Mouse (Mus musculus): ENCODE data around the gene Smarcc1. TPM values are rescaled to one million over a fixed set of nuclear protein-coding genes. Genes with fewer than 3 reads are reported as not detected.
"Not testable (repeated sequence)": the region's sequence is repeated elsewhere in the genome, so short reads cannot be mapped to it uniquely, and the experiment has no call there.

Smarcc1 gene
- 62.0 and 67.1 TPM in 2 replicates for total RNA-seq (2021)
- long read RNA-seq, full-length matches to known transcripts = 16 of 27 reads
- long read RNA-seq, partial matches to known transcripts = 5 of 27 reads
- long read RNA-seq, other reads (novel, unspliced or antisense) = 6 of 27 reads

DNA sequence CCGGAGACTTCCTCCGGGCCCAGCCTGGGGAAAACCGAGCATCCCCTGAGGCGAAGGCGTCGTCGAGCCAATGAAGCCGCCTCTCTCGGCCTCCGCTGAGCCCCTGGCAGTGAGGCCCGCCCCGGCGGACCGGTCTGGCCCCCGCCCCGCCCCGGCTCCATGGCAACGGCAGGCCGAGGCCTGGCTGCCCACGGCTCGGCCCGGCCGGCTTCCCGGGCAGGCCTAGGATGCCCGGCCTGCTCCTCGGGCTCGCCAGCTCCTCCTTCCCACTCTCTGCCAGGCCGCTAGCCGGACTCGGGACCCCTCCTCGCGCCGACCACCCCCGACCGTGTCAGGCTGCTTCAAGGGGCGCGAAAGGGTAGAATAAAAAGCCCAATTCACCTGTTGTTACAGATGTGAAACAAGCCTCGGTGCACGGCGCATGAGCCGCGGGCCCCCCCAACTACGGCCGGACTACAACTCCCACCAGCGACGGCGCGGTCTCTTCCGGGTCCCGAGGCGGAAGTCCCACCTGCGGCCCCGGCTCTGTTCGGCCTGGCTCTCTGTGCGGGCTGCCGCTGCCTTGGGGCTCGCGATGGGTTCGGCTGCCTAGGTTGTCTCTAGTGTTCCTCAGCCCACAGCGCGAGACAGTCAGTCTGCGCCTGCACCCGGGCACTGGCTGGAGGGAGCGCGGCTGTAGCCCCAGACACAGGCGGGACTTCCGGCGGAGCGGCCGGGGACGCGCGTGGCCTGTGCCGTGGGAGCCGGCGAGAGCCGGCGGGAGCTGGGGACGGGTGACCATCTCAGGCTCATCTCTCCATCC, at the start of gene Smarcc1:
Gene Smarcc1, plus strand, starts transcription at position 732 of the 802 bp plus-strand sequence.
- DNase-seq = peak; percentile 89

GRCm38 (mm10) chr9:110068745-110069144, 48.8 kb upstream of the Smarcc1 start:
- peak; percentile 41 for DNase-seq

GRCm38 (mm10) chr9:110070358-110070757, 47.1 kb upstream of the Smarcc1 start:
- peak; percentile 85 for DNase-seq

DNA sequence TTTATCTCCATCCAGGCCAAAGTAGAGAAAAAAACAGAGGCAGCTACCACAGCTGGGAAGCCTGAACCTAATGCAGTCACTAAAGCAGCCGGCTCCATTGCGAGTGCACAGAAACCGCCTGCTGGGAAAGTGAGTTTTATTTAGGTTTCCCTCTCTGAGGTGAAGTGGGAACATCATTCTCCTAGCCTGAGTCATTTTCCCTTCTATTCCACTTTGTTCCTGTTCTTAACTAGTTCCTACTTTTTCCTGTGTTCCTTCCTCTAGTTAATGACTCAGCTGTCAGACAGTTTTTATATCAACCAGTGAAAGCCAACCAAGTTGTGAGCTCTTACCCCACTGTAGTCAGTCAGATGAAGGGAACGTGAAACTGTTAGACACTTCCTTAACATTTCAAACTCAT, 46.5 kb upstream of the Smarcc1 start:
- no peak for DNase-seq

DNA sequence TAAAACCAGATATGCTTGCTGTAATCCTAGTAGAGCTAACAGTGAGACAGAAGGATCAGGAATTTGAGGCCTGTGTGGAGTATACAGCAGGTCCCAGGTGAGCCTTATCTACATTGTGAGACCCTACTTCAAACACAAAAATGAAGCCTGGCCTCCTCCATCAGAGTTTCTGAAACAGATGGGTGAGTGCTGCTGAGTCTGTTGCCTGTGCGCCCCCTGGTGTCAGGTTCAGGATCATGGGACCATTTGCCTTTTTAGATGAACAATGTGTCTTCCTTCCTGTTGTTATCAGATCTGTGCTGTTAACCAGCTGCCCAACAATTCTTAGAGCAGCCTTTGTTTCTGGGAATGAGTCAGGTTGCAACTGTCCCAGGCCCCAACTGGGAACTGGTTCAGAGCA, 45.7 kb upstream of the Smarcc1 start:
- peak; percentile 83 for DNase-seq

- not testable (repeated sequence) for DNase-seq
Observed at GRCm38 (mm10) chr9:110076468-110076867, 41.0 kb upstream of the Smarcc1 start.

DNA sequence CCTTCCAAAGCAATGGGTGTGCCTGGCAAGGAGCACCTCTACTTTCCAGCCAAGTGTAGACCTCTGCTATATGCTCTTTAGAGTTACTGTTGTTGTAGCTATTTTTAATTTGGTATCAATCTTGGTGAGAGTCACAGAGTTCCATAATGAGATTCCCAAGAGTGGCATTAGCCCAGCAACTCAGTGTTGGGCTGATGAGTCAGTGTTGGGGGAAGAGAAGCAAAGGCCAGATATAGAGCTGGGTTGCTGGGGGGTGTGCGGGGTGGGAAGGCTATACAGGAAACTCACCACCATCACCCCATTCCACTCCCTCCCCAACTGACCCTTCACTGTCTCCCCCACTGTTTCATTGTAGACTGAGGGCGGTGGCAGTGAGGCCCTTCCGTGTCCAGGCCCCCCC, 36.4 kb upstream of the Smarcc1 start:
- DNase-seq = no peak

DNA sequence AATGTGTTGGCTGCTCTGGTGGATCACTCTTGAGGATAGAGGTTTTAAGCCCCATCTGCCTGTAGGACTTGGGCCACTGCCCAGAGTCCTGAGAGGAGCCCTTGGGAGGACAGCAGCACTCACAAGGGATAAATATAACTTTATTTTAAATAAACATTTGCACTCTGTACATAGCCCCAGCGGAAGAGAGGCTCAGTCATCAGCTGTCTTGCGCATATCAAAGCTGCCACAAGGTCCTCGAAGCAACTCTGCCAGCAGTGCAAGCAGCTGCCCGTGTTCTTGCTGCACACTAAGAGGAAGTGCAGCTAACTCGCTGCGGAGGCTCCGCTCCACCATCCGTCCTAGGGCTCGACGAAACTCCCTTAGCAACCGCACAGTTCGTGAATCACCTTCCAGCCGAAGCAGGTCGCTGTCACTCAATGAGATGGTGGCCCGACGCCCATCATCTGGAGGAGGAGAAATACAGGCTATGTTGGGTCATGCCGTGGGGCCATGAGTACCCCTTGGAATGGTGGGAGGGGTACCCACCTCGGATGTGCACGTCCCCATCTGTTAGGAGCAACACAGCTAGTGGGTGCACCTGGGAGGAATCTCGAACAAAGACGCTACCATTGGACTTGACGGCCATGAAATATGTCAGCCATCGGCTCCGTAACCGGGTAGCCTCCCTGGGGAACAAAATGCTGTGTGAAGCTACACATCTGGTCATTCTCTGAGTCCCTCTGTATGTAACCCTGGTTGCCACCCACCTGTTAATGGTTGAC, 33.1 kb upstream of the Smarcc1 start:
- DNase-seq = no peak

- no peak for DNase-seq
Observed at GRCm38 (mm10) chr9:110085693-110086092, 31.8 kb upstream of the Smarcc1 start.

- no peak for DNase-seq
Observed at GRCm38 (mm10) chr9:110093303-110093702, 24.2 kb upstream of the Smarcc1 start.

DNA sequence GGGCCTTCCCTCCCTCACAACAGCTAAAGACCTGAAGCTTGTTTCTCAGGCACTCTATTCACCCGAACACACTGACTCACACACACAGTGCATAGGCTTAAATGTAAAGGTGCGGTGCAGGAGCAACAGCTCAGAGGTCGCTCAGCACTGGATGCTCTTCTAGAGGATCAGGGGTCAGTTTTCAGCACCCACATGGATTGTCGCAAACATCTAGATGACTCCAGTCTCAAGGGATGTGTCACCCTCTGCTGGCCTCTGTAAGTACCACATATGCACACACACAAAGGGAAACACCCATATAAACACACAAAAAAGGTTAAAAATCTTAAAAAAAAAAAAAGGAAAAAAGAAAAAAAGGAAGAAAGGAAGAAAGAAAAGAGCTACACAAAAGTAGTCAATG, 22.7 kb upstream of the Smarcc1 start:
- DNase-seq = no peak

DNA sequence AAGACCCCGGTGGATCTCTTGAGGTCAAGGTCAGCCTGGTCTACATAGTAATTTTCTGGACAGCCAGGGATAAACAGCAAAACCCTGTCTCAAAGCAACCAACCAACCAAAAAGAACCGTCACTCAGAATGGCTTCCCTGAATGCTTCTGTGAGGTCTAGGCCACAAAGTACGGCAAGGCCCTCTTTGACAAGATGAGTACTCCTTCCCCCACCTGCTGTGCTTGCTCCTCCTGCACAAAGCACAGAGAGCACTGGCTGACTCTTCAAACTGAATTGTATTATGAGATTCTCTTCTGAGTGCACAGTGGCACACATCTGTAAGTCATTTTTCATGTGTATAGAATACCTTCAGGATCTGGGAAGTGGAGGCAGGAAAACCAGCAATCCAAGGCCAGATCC, 19.7 kb upstream of the Smarcc1 start:
- no peak for DNase-seq

DNA sequence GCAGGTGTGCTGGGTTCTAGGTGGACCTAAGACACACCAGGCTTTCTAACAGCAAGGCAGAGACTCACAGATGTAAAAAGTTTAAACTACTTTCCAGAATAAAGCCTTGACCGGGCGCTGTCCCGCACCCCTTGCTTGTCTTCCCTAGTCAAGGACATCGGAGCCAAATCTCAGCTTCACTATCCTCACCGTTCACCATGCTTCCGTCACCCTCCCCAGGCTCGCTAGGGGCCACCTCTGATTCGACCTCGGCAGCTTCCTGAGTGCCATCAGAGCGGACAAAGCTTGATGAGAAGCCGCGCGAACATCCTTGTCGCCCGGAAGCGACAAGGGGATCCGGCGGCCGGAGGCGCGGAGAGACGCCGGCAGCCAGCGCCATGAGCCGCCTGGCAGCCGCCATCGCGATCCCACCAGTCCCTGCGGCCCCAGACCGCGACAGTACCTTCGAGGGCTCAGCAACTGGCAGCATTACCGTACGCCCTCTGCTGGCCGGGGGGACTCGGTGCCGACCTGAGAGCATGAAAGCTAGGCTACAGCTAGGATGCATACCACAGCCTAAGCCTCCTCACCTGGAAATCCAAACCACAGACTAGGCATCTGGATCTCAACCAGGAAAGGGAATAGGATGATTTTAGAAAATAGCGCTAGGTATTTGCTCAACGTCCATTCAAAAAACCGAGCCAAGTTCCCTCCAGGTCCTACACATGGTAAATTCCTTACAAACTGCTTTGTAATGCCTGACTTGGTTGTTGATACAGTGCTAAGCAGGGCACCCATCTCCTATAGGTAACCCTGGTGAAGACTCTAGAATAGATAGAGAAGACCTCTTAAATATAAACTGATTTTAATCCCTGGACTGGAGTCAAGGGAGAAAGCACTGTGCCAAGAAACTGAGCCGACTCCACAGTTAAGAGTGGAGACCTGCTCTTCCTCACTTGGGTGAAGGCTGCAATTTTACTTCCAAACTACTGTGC, 16.6 kb upstream of the Smarcc1 start:
- DNase-seq = peak; percentile 97

DNA sequence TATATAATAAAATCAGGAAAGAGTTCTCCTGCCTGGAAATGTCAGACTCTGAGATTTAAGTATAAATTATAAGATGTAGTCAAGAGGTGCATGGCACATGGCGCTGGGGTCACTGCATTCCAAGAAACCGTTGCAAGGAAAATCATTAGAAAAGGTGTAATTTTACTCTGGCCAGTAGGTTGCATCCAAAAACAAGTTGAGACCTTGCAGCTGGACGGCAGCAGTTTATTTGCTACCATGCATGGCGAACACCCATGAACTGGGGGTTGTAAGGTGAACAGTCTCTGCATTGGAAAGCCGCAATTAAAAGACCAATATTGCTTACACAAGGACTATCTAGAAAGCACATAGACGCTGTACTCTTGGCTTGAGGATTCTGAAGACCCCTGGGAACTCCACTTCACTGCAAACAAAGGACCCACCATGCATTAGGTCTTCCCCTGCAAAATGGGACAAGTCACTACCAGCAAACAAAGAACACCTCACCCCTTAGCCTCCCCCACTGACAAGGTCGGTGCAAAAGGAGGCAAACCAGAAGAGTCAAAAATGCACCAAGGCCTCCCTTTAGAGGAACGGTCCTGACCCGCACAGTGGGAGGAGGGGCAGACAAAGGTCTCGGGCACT, 1.0 kb upstream of the Smarcc1 start:
- no peak for DNase-seq

- DNase-seq = no peak
Observed at GRCm38 (mm10) chr9:110117779-110118139, 251 bp downstream of the Smarcc1 start, which contains the start of gene Dhx30. TSS of gene Dhx30 (minus strand) at chr9:110117830.

- no peak for DNase-seq
Observed at GRCm38 (mm10) chr9:110118249-110118648, 741 bp downstream of the Smarcc1 start.

DNA sequence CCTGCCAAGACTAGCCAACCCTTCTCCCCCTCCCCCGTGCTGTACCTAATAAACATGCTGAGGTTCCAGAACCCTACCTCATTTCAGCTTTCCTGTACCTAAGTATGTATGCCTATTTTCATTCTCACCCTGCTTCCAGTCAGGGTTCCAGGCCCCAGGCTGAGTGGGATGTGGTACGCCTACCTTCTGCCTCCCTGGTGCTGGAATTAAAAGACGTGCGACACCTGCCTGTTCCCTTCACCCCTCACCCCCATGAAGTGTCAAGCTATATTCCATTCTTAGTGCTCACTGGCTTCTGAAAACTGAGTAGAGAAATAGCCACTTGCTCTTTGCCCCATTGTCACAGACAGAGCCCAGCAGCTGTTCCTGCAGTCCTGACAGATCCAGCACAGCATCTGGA, 3.9 kb downstream of the Smarcc1 start:
- DNase-seq = no peak

DNA sequence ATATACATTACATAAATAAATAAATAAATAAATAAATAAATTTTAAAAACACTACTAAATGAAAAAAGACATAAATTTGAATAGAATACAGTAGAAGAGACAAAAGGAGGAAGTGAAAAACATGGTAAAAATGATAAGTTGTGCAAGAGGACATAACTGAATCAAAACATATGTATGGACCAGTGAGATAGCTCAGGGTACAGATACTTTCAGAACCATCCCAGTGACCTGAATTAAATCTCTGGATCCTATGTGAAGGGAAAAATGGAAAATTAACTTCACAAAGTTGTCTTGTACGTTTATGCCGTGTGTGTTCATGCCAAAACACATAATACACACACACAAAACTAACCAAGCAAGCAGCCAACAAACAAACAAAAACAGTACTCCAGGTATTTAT, 5.8 kb downstream of the Smarcc1 start:
- no peak for DNase-seq

GRCm38 (mm10) chr9:110124008-110124540, 6.6 kb downstream of the Smarcc1 start:
- DNase-seq = not testable (repeated sequence)

GRCm38 (mm10) chr9:110130896-110131524, 13.5 kb downstream of the Smarcc1 start:
- DNase-seq = no peak
